ENCODE assay signal across 13 mouse cellular contexts in genomic region chr11:59151729-59152128, GRCm38 (mm10). TPM values are rescaled to one million over a fixed set of nuclear protein-coding genes. Genes with fewer than 3 reads are reported as not detected.
DNase-seq lines count a peak whose midpoint lies in the region; ATAC-seq and TF ChIP-seq lines count a peak whose summit lies in the region.
"Had no signal": no experiment of that assay in that cellular context is flagged by ENCODE, and none has a peak within 500 bp of the region (broad histone marks: within the 10 kb centered on the region; RNA-seq: fewer than 3 reads in every experiment).

No protein-coding gene starts in this region.

- no peak overlapping the region for H3K4me3 ChIP-seq in intestine, postnatal 0 days (ENCODE audit: low read depth, low read length)
- H3K4me3 ChIP-seq in intestine, embryonic 16.5 days (ENCODE audit: low read length), result no peak overlapping the region
- H3K4me3 ChIP-seq in ES-Bruce4 (ENCODE audit: low read depth, low read length), result no peak overlapping the region
- no peak overlapping the region for H3K4me3 ChIP-seq in hindbrain, embryonic 13.5 days
- H3K4me3 ChIP-seq: forebrain, embryonic 12.5 days; kidney, embryonic 15.5 days; myocyte had no signal

- H3K36me3 ChIP-seq in intestine, postnatal 0 days (ENCODE audit: control insufficient read depth, insufficient read depth), result no peaks in the 10 kb centered on the region
- H3K36me3 ChIP-seq in intestine, embryonic 16.5 days (ENCODE audit: control insufficient read depth, insufficient read depth, low read length), result 0 out of 2 replicates have a peak, but pooled peaks cover 4% of the 10 kb centered on the region
- no peaks in the 10 kb centered on the region for H3K36me3 ChIP-seq in ES-Bruce4 (ENCODE audit: control insufficient read depth, insufficient read depth, low read length, poor library complexity, severe bottlenecking)
- H3K36me3 ChIP-seq in hindbrain, embryonic 13.5 days, result peaks cover 13% of the 10 kb centered on the region

- no peaks in the 10 kb centered on the region for H3K27me3 ChIP-seq in intestine, postnatal 0 days (replicated peaks; ENCODE audit: control insufficient read depth, insufficient read depth, low read length)
- no peaks in the 10 kb centered on the region for H3K27me3 ChIP-seq in intestine, embryonic 16.5 days (replicated peaks; ENCODE audit: control insufficient read depth, insufficient read depth, low read length)
- H3K27me3 ChIP-seq in ES-Bruce4 (ENCODE audit: control insufficient read depth, insufficient read depth, low read length, poor library complexity, severe bottlenecking), result no peaks in the 10 kb centered on the region
- H3K27me3 ChIP-seq in hindbrain, embryonic 13.5 days, result no peaks in the 10 kb centered on the region
- H3K27me3 ChIP-seq: kidney, embryonic 15.5 days had no signal

- no peak overlapping the region for H3K27ac ChIP-seq in intestine, postnatal 0 days (ENCODE audit: low read depth, low read length)
- H3K27ac ChIP-seq in intestine, embryonic 16.5 days (ENCODE audit: low read length), result no peak overlapping the region
- H3K27ac ChIP-seq in ES-Bruce4 (ENCODE audit: insufficient read depth, low read length), result no peak overlapping the region
- H3K27ac ChIP-seq in hindbrain, embryonic 13.5 days, result no peak overlapping the region
- H3K27ac ChIP-seq: forebrain, embryonic 12.5 days; kidney, embryonic 15.5 days had no signal

- 35% methylated on average over 3 of the region's 3 CpGs for WGBS in intestine, postnatal 0 days
- WGBS in intestine, embryonic 16.5 days, result 35% methylated on average over 3 of the region's 3 CpGs
- whole genome bisulfite sequencing in hindbrain, embryonic 13.5 days, result 24% methylated on average over 3 of the region's 3 CpGs

- peak; percentile 51 for DNase-seq in 416B (ENCODE audit: low read depth)
- DNase-seq in layer of hippocampus, postnatal 36 days, result no peak
- DNase-seq: gastrocnemius, postnatal 25 days; left cerebral cortex, postnatal 4 days had no signal

- no peak overlapping the region for H3K9ac ChIP-seq in intestine, postnatal 0 days (ENCODE audit: low read depth, low read length)
- H3K9ac ChIP-seq in intestine, embryonic 16.5 days (ENCODE audit: low read depth, low read length), result no peak overlapping the region
- H3K9ac ChIP-seq in ES-Bruce4 (ENCODE audit: low read depth, poor library complexity, severe bottlenecking), result no peak overlapping the region
- H3K9ac ChIP-seq in hindbrain, embryonic 13.5 days, result no peak overlapping the region
- H3K9ac ChIP-seq: forebrain, embryonic 12.5 days; kidney, embryonic 15.5 days had no signal

- TF ChIP-seq EP300 in ES-Bruce4 (IDR thresholded peaks at IDR 0.05; ENCODE audit: insufficient read depth, low read depth, low read length), result no peak

- H3K4me2 ChIP-seq in intestine, postnatal 0 days (replicated peaks; ENCODE audit: low read depth), result no peak overlapping the region
- no peak overlapping the region for H3K4me2 ChIP-seq in intestine, embryonic 16.5 days (ENCODE audit: low read depth, low read length)
- H3K4me2 ChIP-seq in hindbrain, embryonic 13.5 days, result no peak overlapping the region
- H3K4me2 ChIP-seq: forebrain, embryonic 12.5 days; kidney, embryonic 15.5 days had no signal

- no peak for TF ChIP-seq POLR2A in ES-Bruce4 (IDR thresholded peaks at IDR 0.05; ENCODE audit: insufficient read depth, low read length)

- ATAC-seq in intestine, postnatal 0 days, result no peak
- no peak for ATAC-seq in intestine, embryonic 16.5 days
- ATAC-seq in erythroblast, adult 5-6 weeks (replicated peaks; ENCODE audit: low FRiP score, poor library complexity, severe bottlenecking), result 0 out of 2 replicates have a peak, but pooled peaks have one; percentile 34
- no peak for ATAC-seq in hindbrain, embryonic 13.5 days (ENCODE audit: low FRiP score)

- no peaks in the 10 kb centered on the region for H3K4me1 ChIP-seq in intestine, postnatal 0 days (replicated peaks; ENCODE audit: control insufficient read depth, insufficient read depth, low read length)
- H3K4me1 ChIP-seq in intestine, embryonic 16.5 days (ENCODE audit: control insufficient read depth, insufficient read depth, low read length), result 0 out of 2 replicates have a peak, but pooled peaks cover 3% of the 10 kb centered on the region
- no peaks in the 10 kb centered on the region for H3K4me1 ChIP-seq in ES-Bruce4 (ENCODE audit: control insufficient read depth, insufficient read depth, low read length)
- H3K4me1 ChIP-seq in hindbrain, embryonic 13.5 days (replicated peaks), result no peaks in the 10 kb centered on the region
- H3K4me1 ChIP-seq: forebrain, embryonic 12.5 days; kidney, embryonic 15.5 days had no signal

- TF ChIP-seq CTCF in intestine, postnatal 0 days (IDR thresholded peaks at IDR 0.05; ENCODE audit: low read depth), result peak; percentile 52
- peak; percentile 82 for TF ChIP-seq CTCF in ES-Bruce4 (IDR thresholded peaks at IDR 0.05; ENCODE audit: low read depth, low read length)

- H3K9me3 ChIP-seq in intestine, postnatal 0 days (ENCODE audit: control insufficient read depth), result no peaks in the 10 kb centered on the region
- no peaks in the 10 kb centered on the region for H3K9me3 ChIP-seq in intestine, embryonic 16.5 days (ENCODE audit: control insufficient read depth, low read length)
- H3K9me3 ChIP-seq in ES-Bruce4 (replicated peaks; ENCODE audit: control insufficient read depth, insufficient read depth, low read length, poor library complexity, severe bottlenecking), result no peaks in the 10 kb centered on the region
- no peaks in the 10 kb centered on the region for H3K9me3 ChIP-seq in hindbrain, embryonic 13.5 days
- H3K9me3 ChIP-seq: forebrain, embryonic 12.5 days; kidney, embryonic 15.5 days had no signal

RNA-seq across cellular contexts. Expression of gene Iba57, which starts 11.8 kb away (rescaled TPM):
- polyA plus RNA-seq in intestine, postnatal 0 days (2015; fragmentation: Nextera tagmentation; extraction: Ambion mirVana), result 3.4 and 4.1 TPM in 2 replicates
- 7.4 and 7.7 TPM in 2 replicates for polyA plus RNA-seq in intestine, embryonic 16.5 days (2015; fragmentation: Nextera tagmentation; extraction: Ambion mirVana)
- 3.0 and 4.0 TPM in 2 replicates for polyA plus RNA-seq in ES-Bruce4 (2011; ENCODE audit: insufficient read depth, insufficient read length, low read depth, missing spikeins)
- total RNA-seq in erythroblast, adult 5-6 weeks (2015; ENCODE audit: low replicate concordance), result 11.5 and 30.7 TPM in 2 replicates
- 64.1 and 74.6 TPM in 2 replicates for total RNA-seq in erythroblast, adult 5-6 weeks (2017; ENCODE audit: low replicate concordance)
- 1 to 10 TPM; 8.5 to 8.6 TPM for total RNA-seq in layer of hippocampus, postnatal 36 days (2021)
- 6.2 and 7.3 TPM in 2 replicates for polyA plus RNA-seq in hindbrain, embryonic 13.5 days (2015; fragmentation: Nextera tagmentation; extraction: Ambion mirVana)

RNA-seq across cellular contexts. Expression of gene Obscn, which starts 15.5 kb away (rescaled TPM):
- 0.16 and 0.23 TPM in 2 replicates for polyA plus RNA-seq in intestine, postnatal 0 days (2015; fragmentation: Nextera tagmentation; extraction: Ambion mirVana)
- polyA plus RNA-seq in intestine, embryonic 16.5 days (2015; fragmentation: Nextera tagmentation; extraction: Ambion mirVana), result 0.89 and 1.0 TPM in 2 replicates
- polyA plus RNA-seq in ES-Bruce4 (2011; ENCODE audit: insufficient read depth, insufficient read length, low read depth, missing spikeins), result 0.35 and 1.3 TPM in 2 replicates
- total RNA-seq in erythroblast, adult 5-6 weeks (2015; ENCODE audit: low replicate concordance), result 0.42 and 0.96 TPM in 2 replicates
- 2.7 and 4.5 TPM in 2 replicates for total RNA-seq in erythroblast, adult 5-6 weeks (2017; ENCODE audit: low replicate concordance)
- total RNA-seq in layer of hippocampus, postnatal 36 days (2021), result 1 to 10 TPM; 1.2 to 1.7 TPM
- polyA plus RNA-seq in hindbrain, embryonic 13.5 days (2015; fragmentation: Nextera tagmentation; extraction: Ambion mirVana), result 0.22 and 0.44 TPM in 2 replicates
- total RNA-seq: common myeloid progenitor, adult 5-6 weeks had no signal
- polyA plus RNA-seq: forebrain, embryonic 12.5 days had no signal

RNA-seq across cellular contexts. Expression of gene Gjc2, which starts 31.3 kb away (rescaled TPM):
- polyA plus RNA-seq in intestine, postnatal 0 days (2015; fragmentation: Nextera tagmentation; extraction: Ambion mirVana), result 2.2 and 2.3 TPM in 2 replicates
- 0.81 and 1.4 TPM in 2 replicates for polyA plus RNA-seq in intestine, embryonic 16.5 days (2015; fragmentation: Nextera tagmentation; extraction: Ambion mirVana)
- not detected in 2 replicates for polyA plus RNA-seq in ES-Bruce4 (2011; ENCODE audit: insufficient read depth, insufficient read length, low read depth, missing spikeins)
- not detected in 2 replicates for total RNA-seq in erythroblast, adult 5-6 weeks (2015; ENCODE audit: low replicate concordance)
- total RNA-seq in erythroblast, adult 5-6 weeks (2017; ENCODE audit: low replicate concordance), result not detected in 2 replicates
- 10 to 100 TPM; 15.7 to 16.9 TPM for total RNA-seq in layer of hippocampus, postnatal 36 days (2021)
- polyA plus RNA-seq in hindbrain, embryonic 13.5 days (2015; fragmentation: Nextera tagmentation; extraction: Ambion mirVana), result 0.14 and 0.17 TPM in 2 replicates
- total RNA-seq: common myeloid progenitor, adult 5-6 weeks had no signal

RNA-seq across cellular contexts. Expression of gene Guk1, which starts 40.3 kb away (rescaled TPM):
- polyA plus RNA-seq in intestine, postnatal 0 days (2015; fragmentation: Nextera tagmentation; extraction: Ambion mirVana), result 110 and 119 TPM in 2 replicates
- 114 and 115 TPM in 2 replicates for polyA plus RNA-seq in intestine, embryonic 16.5 days (2015; fragmentation: Nextera tagmentation; extraction: Ambion mirVana)
- 54.0 and 54.9 TPM in 2 replicates for polyA plus RNA-seq in ES-Bruce4 (2011; ENCODE audit: insufficient read depth, insufficient read length, low read depth, missing spikeins)
- total RNA-seq in erythroblast, adult 5-6 weeks (2015; ENCODE audit: low replicate concordance), result 13.8 and 20.4 TPM in 2 replicates
- total RNA-seq in erythroblast, adult 5-6 weeks (2017; ENCODE audit: low replicate concordance), result 4.5 and 8.2 TPM in 2 replicates
- total RNA-seq in layer of hippocampus, postnatal 36 days (2021), result 100 to 1,000 TPM; 127 to 155 TPM
- 177 and 182 TPM in 2 replicates for polyA plus RNA-seq in hindbrain, embryonic 13.5 days (2015; fragmentation: Nextera tagmentation; extraction: Ambion mirVana)

RNA-seq across cellular contexts. Expression of gene Mrpl55, which starts 50.6 kb away (rescaled TPM):
- polyA plus RNA-seq in intestine, postnatal 0 days (2015; fragmentation: Nextera tagmentation; extraction: Ambion mirVana), result 87.1 and 96.5 TPM in 2 replicates
- 101 and 104 TPM in 2 replicates for polyA plus RNA-seq in intestine, embryonic 16.5 days (2015; fragmentation: Nextera tagmentation; extraction: Ambion mirVana)
- polyA plus RNA-seq in ES-Bruce4 (2011; ENCODE audit: insufficient read depth, insufficient read length, low read depth, missing spikeins), result 41.7 and 48.2 TPM in 2 replicates
- total RNA-seq in erythroblast, adult 5-6 weeks (2015; ENCODE audit: low replicate concordance), result 5.4 and 11.3 TPM in 2 replicates
- 10.1 and 14.1 TPM in 2 replicates for total RNA-seq in erythroblast, adult 5-6 weeks (2017; ENCODE audit: low replicate concordance)
- 10 to 100 TPM; 33.2 to 38.3 TPM for total RNA-seq in layer of hippocampus, postnatal 36 days (2021)
- 92.9 and 96.8 TPM in 2 replicates for polyA plus RNA-seq in hindbrain, embryonic 13.5 days (2015; fragmentation: Nextera tagmentation; extraction: Ambion mirVana)
